Mouse (Mus musculus) lung, embryonic 15.5 days (tissue): ENCODE measurements around the gene Crnkl1. TPM values are rescaled to one million over a fixed set of nuclear protein-coding genes. Genes with fewer than 3 reads are reported as not detected.

Experiments used
- ATAC-seq: fragments of 200-750 bp; cut with Nextera tagmentation; 2 replicates; pipeline ENCODE4 v1.8.0; 2017; ENCODE audit warnings: moderate number of reproducible peaks, borderline replicate concordance; ENCODE audit not compliant: low FRiP score, low TSS enrichment; ENCODE audit errors: extremely low read depth
- H3K27ac ChIP-seq: fragments of 300-500 bp; sonication (generic); 2 replicates; pipeline ENCODE4 v1.5.1; 2015; ENCODE audit warnings: moderate library complexity, mild to moderate bottlenecking, inconsistent platforms
- H3K27me3 ChIP-seq: fragments of 300-500 bp; sonication (generic); 2 replicates; pipeline ENCODE4 v1.6.1; 2015; ENCODE audit warnings: inconsistent platforms
- H3K36me3 ChIP-seq: fragments of 300-500 bp; sonication (generic); 2 replicates; pipeline ENCODE4 v1.6.1; 2015; ENCODE audit warnings: inconsistent platforms
- H3K4me1 ChIP-seq: fragments of 300-500 bp; sonication (generic); 2 replicates; pipeline ENCODE4 v1.6.1; 2015; ENCODE audit warnings: inconsistent platforms
- H3K4me2 ChIP-seq: fragments of 300-500 bp; sonication (generic); 2 replicates; pipeline ENCODE4 v1.6.1; 2015; ENCODE audit warnings: inconsistent platforms, mild to moderate bottlenecking, moderate library complexity
- H3K4me3 ChIP-seq: fragments of 300-500 bp; sonication (generic); 2 replicates; pipeline ENCODE4 v1.5.1; 2015; ENCODE audit warnings: mild to moderate bottlenecking, inconsistent platforms
- H3K9ac ChIP-seq: fragments of 300-500 bp; sonication (generic); 2 replicates; pipeline ENCODE4 v1.6.1; 2015; ENCODE audit warnings: inconsistent platforms
- H3K9me3 ChIP-seq: fragments of 300-500 bp; sonication (generic); 2 replicates; pipeline ENCODE4 v1.6.1; 2016; ENCODE audit warnings: inconsistent platforms
- WGBS: fragments of 180-500 bp; shearing (Covaris S2); methylation state at CpG from one replicate; pipeline ENCODE4 v1.1.7; 2015; 5-methylcytosine and 5-hydroxymethylcytosine counted together
- polyA plus RNA-seq: library from polyadenylated mRNA; unstranded; fragments of >200 nt; fragmentation: Nextera tagmentation; extraction: Ambion mirVana; gene quantifications from 2 replicates; pipeline ENCODE4 v1.2.1, GENCODE M21; 2015

The Crnkl1 gene
- polyA plus RNA-seq: 23.8 and 28.1 TPM in 2 replicates

GRCm38 (mm10) chr2:145934339-145935231 lies at the start of gene Crnkl1, which contains the start of gene Cfap61:
Gene Crnkl1, minus strand, starts transcription at chr2:145935014.
Gene Cfap61, plus strand, starts transcription at chr2:145934784.
- Histone ChIP-seq H3K36me3 (peaks cover 24% of the 10 kb centered on the region), H3K9ac (peak within 1 kb of the TSS; percentile 57), H3K9me3 (no peaks in the 10 kb centered on the region), H3K4me3 (peak within 1 kb of the TSS; percentile 94), H3K4me1 (peaks cover 9% of the 10 kb centered on the region), H3K27ac (no peak within 1 kb of the TSS), H3K4me2 (peak within 1 kb of the TSS; percentile 77), H3K27me3 (no peaks in the 10 kb centered on the region)
- under 1% methylated on average over 61 of the region's 61 CpGs for WGBS
- ATAC-seq: peak; percentile 98

GRCm38 (mm10) chr2:145982317-145983045 lies 47.7 kb upstream of the Crnkl1 start:
- WGBS: 68% methylated on average over 9 of the region's 9 CpGs
- Histone ChIP-seq H3K4me2 (no peak overlapping the region), H3K27ac (no peak overlapping the region), H3K4me3 (no peak overlapping the region), H3K4me1 (no peaks in the 10 kb centered on the region), H3K27me3 (no peaks in the 10 kb centered on the region), H3K9ac (no peak overlapping the region), H3K9me3 (no peaks in the 10 kb centered on the region), H3K36me3 (no peaks in the 10 kb centered on the region)
- no peak for ATAC-seq

GRCm38 (mm10) chr2:145981699-145982112 lies 46.9 kb upstream of the Crnkl1 start:
- Histone ChIP-seq H3K36me3 (no peaks in the 10 kb centered on the region), H3K4me2 (no peak overlapping the region), H3K27me3 (no peaks in the 10 kb centered on the region), H3K27ac (no peak overlapping the region), H3K9ac (no peak overlapping the region), H3K4me1 (no peaks in the 10 kb centered on the region), H3K4me3 (no peak overlapping the region), H3K9me3 (no peaks in the 10 kb centered on the region)
- ATAC-seq: no peak
- WGBS: 44% methylated on average over 6 of the region's 6 CpGs

- H3K9ac ChIP-seq: no peak overlapping the region
- WGBS: 78% methylated on average over 9 of the region's 9 CpGs
- no peak overlapping the region for H3K4me3 ChIP-seq
- H3K9me3 ChIP-seq: no peaks in the 10 kb centered on the region
- H3K27me3 ChIP-seq: no peaks in the 10 kb centered on the region
- ATAC-seq: no peak
- H3K27ac ChIP-seq: no peak overlapping the region
- no peaks in the 10 kb centered on the region for H3K36me3 ChIP-seq
- H3K4me1 ChIP-seq: no peaks in the 10 kb centered on the region
- H3K4me2 ChIP-seq: no peak overlapping the region
Measured at GRCm38 (mm10) chr2:145980881-145981280, 46.1 kb upstream of the Crnkl1 start.

GRCm38 (mm10) chr2:145979616-145980015 lies 44.8 kb upstream of the Crnkl1 start:
- no peak overlapping the region for H3K4me2 ChIP-seq
- no peaks in the 10 kb centered on the region for H3K27me3 ChIP-seq
- H3K9ac ChIP-seq: no peak overlapping the region
- no peak for ATAC-seq
- 75% methylated on average over 4 of the region's 4 CpGs for WGBS
- H3K4me1 ChIP-seq: no peaks in the 10 kb centered on the region
- no peaks in the 10 kb centered on the region for H3K9me3 ChIP-seq
- H3K36me3 ChIP-seq: no peaks in the 10 kb centered on the region
- H3K4me3 ChIP-seq: no peak overlapping the region
- no peak overlapping the region for H3K27ac ChIP-seq

GRCm38 (mm10) chr2:145972571-145972970 lies 37.8 kb upstream of the Crnkl1 start:
- ATAC-seq: no peak
- H3K4me3 ChIP-seq: no peak overlapping the region
- no peak overlapping the region for H3K4me2 ChIP-seq
- H3K4me1 ChIP-seq: no peaks in the 10 kb centered on the region
- no peaks in the 10 kb centered on the region for H3K9me3 ChIP-seq
- no peak overlapping the region for H3K27ac ChIP-seq
- H3K27me3 ChIP-seq: no peaks in the 10 kb centered on the region
- H3K9ac ChIP-seq: no peak overlapping the region
- H3K36me3 ChIP-seq: no peaks in the 10 kb centered on the region
- 68% methylated on average over 4 of the region's 4 CpGs for WGBS

GRCm38 (mm10) chr2:145971237-145972010 lies 36.6 kb upstream of the Crnkl1 start:
- Histone ChIP-seq H3K4me3 (no peak overlapping the region), H3K27ac (no peak overlapping the region), H3K36me3 (no peaks in the 10 kb centered on the region), H3K4me1 (no peaks in the 10 kb centered on the region), H3K4me2 (no peak overlapping the region), H3K9ac (no peak overlapping the region), H3K27me3 (no peaks in the 10 kb centered on the region), H3K9me3 (no peaks in the 10 kb centered on the region)
- 87% methylated on average over 20 of the region's 20 CpGs for WGBS
- no peak for ATAC-seq

GRCm38 (mm10) chr2:145970751-145971150 lies 35.9 kb upstream of the Crnkl1 start:
- Histone ChIP-seq H3K4me1 (no peaks in the 10 kb centered on the region), H3K9ac (no peak overlapping the region), H3K4me2 (no peak overlapping the region), H3K27ac (no peak overlapping the region), H3K4me3 (no peak overlapping the region), H3K9me3 (no peaks in the 10 kb centered on the region), H3K36me3 (no peaks in the 10 kb centered on the region), H3K27me3 (no peaks in the 10 kb centered on the region)
- 74% methylated on average over 12 of the region's 12 CpGs for WGBS
- no peak for ATAC-seq

- H3K27me3 ChIP-seq: peaks cover 4% of the 10 kb centered on the region; the same call in 1 of the 2 replicates
- H3K9ac ChIP-seq: no peak overlapping the region
- ATAC-seq: no peak
- no peaks in the 10 kb centered on the region for H3K36me3 ChIP-seq
- 82% methylated on average over 5 of the region's 5 CpGs for WGBS
- H3K4me2 ChIP-seq: no peak overlapping the region
- H3K9me3 ChIP-seq: no peaks in the 10 kb centered on the region
- H3K27ac ChIP-seq: no peak overlapping the region
- H3K4me3 ChIP-seq: no peak overlapping the region
- no peaks in the 10 kb centered on the region for H3K4me1 ChIP-seq
Measured at GRCm38 (mm10) chr2:145961861-145962260, 27.0 kb upstream of the Crnkl1 start.

- H3K27ac ChIP-seq: no peak overlapping the region
- no peaks in the 10 kb centered on the region for H3K36me3 ChIP-seq
- H3K9ac ChIP-seq: no peak overlapping the region
- no peaks in the 10 kb centered on the region for H3K9me3 ChIP-seq
- ATAC-seq: no peak
- no peak overlapping the region for H3K4me2 ChIP-seq
- H3K4me3 ChIP-seq: no peak overlapping the region
- no peaks in the 10 kb centered on the region for H3K4me1 ChIP-seq
- WGBS: 84% methylated on average over 7 of the region's 7 CpGs
- peaks cover 4% of the 10 kb centered on the region; the same call in 1 of the 2 replicates for H3K27me3 ChIP-seq
Measured at GRCm38 (mm10) chr2:145958551-145958950, 23.7 kb upstream of the Crnkl1 start.

- H3K27ac ChIP-seq: no peak overlapping the region
- H3K4me2 ChIP-seq: no peak overlapping the region
- no peaks in the 10 kb centered on the region for H3K9me3 ChIP-seq
- ATAC-seq: no peak
- H3K4me3 ChIP-seq: no peak overlapping the region
- no peaks in the 10 kb centered on the region for H3K4me1 ChIP-seq
- H3K36me3 ChIP-seq: no peaks in the 10 kb centered on the region
- peaks cover 4% of the 10 kb centered on the region; the same call in 1 of the 2 replicates for H3K27me3 ChIP-seq
- WGBS: 84% methylated on average over 6 of the region's 6 CpGs
- no peak overlapping the region for H3K9ac ChIP-seq
Measured at GRCm38 (mm10) chr2:145958097-145958496, 23.3 kb upstream of the Crnkl1 start.
